Mouse (Mus musculus) gastrocnemius, adult 2 months (tissue): ENCODE measurements around the gene Brd3os. TPM values are rescaled to one million over a fixed set of nuclear protein-coding genes. Genes with fewer than 3 reads are reported as not detected.

Source experiments
- DNase-seq: peaks from one replicate; pipeline ENCODE4 v3.0.0; 2022
- H3K27ac ChIP-seq: fragments of 200-600 bp; 2 replicates; pipeline ENCODE4 v1.8.1; 2022; ENCODE audit warnings: mild to moderate bottlenecking
- H3K4me3 ChIP-seq: fragments of 200-600 bp; 2 replicates; pipeline ENCODE4 v1.8.1; 2022; ENCODE audit warnings: mild to moderate bottlenecking, moderate library complexity
- CTCF ChIP-seq: fragments of 200-600 bp; IDR thresholded peaks from 2 replicates; pipeline ENCODE4 v1.8.1; 2022; ENCODE audit warnings: antibody characterized with exemption, mild to moderate bottlenecking, moderate library complexity
- intact Hi-C: fragments of 180-260 bp; cut with DNase I; formaldehyde crosslinking; loops from one replicate; pipeline ENCODE4 v1.15.1; 2025
- total RNA-seq, 2 experiments: library from RNA; stranded (reverse); gene quantifications; 2 replicates each; pipeline ENCODE4 v1.2.3; 2021

The Brd3os gene
- total RNA-seq, 2 experiments from 2014 or later = 0.61 to 1.0 TPM

GRCm38 (mm10) chr2:27412245-27412800, 29.8 kb upstream of the Brd3os start:
- no peak for DNase-seq
- TF ChIP-seq CTCF = no peak
- intact Hi-C loops = no loop called here
- Histone ChIP-seq H3K27ac (peak overlapping the region; percentile 32; the same call in 1 of the 2 replicates), H3K4me3 (no peak overlapping the region)

GRCm38 (mm10) chr2:27413582-27413935, 28.6 kb upstream of the Brd3os start:
- H3K4me3 ChIP-seq = no peak overlapping the region
- no peak overlapping the region for H3K27ac ChIP-seq
- no peak for DNase-seq
- intact Hi-C loops = no loop called here
- no peak for TF ChIP-seq CTCF

- H3K27ac ChIP-seq = peak overlapping the region; percentile 38; the same call in 1 of the 2 replicates
- DNase-seq = peak; percentile 41
- TF ChIP-seq CTCF = no peak
- intact Hi-C loops = no loop called here
- no peak overlapping the region for H3K4me3 ChIP-seq
Measured at GRCm38 (mm10) chr2:27413936-27414657, 28.0 kb upstream of the Brd3os start.

DNA sequence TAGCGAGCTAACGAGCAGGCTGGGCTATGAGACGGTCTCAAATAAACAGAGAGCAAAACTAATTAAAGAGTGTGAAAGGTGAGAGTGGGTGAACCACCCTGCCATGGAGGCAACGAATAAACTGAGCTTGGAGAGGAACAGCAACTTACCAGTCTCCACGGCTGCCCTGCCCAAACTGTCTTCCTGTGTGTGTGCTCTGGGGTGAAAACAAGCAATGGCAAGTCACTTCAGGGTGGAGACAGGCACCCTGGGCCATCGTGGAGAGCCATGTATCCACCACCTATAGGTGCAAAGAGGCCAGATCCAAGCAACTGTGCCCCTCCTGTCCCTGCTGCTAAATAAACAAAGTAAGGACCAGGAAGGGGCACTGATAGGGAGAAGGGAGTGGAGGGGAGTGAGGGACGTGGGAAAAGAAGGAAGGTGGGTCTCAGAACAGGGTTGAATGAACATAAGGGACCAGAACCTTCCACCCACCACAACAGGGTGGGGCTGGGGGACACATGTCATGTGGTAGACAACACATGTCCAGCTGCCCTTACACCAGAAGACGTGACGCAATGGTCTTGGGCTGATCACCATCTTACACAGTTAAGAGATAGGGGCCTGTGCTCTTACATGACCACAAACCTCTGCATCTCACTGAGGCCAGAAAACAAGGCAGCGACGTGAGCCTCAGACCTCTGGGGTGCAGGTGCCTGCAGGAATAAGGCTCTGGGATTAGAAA, 26.9 kb upstream of the Brd3os start:
- TF ChIP-seq CTCF = no peak
- peak overlapping the region; percentile 83 for H3K27ac ChIP-seq

GRCm38 (mm10) chr2:27416425-27416824, 25.7 kb upstream of the Brd3os start:
- Histone ChIP-seq H3K27ac (peak overlapping the region; percentile 83), H3K4me3 (no peak overlapping the region)
- TF ChIP-seq CTCF = no peak
- peak; percentile 69 for DNase-seq
- intact Hi-C loops = no loop called here

More for the DNA sequence above, 26.9 kb upstream of the Brd3os start:
- intact Hi-C loops = no loop called here
- no peak for DNase-seq
- no peak overlapping the region for H3K4me3 ChIP-seq

DNA sequence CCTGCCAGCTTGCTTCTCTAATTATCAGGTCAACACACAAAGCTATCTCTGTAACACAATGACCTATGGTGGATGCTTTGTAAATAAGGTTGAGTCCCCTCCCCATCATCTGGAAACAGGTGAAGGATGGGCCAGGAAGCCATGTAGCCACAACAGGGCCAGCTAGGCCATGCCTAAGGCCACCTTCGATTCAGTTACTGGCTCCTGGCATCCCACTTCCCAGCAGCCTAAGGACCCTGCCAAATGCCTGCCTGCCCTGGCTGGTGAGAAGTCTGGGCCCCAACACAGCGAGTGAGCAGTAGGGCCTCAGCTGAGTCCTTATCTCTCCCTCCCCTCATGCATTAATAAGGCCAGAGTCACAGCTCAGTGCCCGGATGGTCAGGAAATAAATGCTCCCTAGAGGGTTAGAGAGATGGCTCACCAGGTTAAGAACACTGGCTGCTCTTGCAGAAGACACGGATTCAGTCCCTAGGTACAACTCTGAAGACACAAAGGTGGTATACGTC, 24.4 kb upstream of the Brd3os start:
- Histone ChIP-seq H3K27ac (peak overlapping the region; percentile 51), H3K4me3 (no peak overlapping the region)
- intact Hi-C loops = no loop called here
- TF ChIP-seq CTCF = no peak
- no peak for DNase-seq

GRCm38 (mm10) chr2:27418577-27419070, 23.5 kb upstream of the Brd3os start:
- peak overlapping the region; percentile 51 for H3K27ac ChIP-seq

DNA sequence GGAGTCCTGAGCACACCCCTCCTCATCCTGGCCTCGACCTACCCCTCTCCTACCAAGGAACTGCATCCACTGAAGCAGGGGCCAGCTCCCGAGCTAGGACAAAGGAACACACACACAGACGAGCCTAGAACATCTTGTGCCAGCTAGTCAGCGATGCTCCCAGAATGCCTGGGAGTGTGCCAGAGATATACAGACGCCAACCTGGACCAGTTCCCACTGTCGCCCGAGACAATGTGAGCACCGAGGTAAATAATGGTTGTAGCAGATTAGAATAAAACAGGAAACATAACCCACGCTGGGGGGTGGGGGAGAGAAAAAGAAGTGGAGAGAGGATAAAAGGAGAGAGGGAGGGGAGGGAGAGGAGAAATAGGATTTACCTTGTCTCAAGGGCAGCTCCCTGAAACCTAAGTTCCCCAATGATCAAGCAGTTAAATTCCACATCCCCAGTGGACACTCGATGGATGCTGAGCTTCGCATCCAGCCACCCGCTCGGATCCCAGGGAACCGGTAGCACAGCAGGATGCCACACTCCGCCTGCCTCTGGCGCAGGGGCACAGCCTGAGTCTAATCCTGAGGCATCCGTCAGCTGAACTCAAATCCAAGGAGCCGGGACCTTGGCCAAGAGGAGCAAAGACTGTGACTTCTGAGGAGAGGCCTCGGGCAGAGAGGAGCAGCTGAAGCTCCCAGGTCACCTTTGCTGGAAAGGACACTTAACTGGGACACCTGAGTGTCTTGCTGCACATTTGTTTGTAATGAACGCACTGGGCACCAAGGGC, 20.6 kb upstream of the Brd3os start:
- DNase-seq = no peak
- Histone ChIP-seq H3K4me3 (no peak overlapping the region), H3K27ac (no peak overlapping the region)
- intact Hi-C loops = no loop called here
- no peak for TF ChIP-seq CTCF

More at GRCm38 (mm10) chr2:27418577-27419070, 23.5 kb upstream of the Brd3os start:
- H3K4me3 ChIP-seq = no peak overlapping the region
- no peak for TF ChIP-seq CTCF
- intact Hi-C loops = no loop called here
- no peak for DNase-seq

GRCm38 (mm10) chr2:27423596-27423995, 18.5 kb upstream of the Brd3os start:
- TF ChIP-seq CTCF = no peak
- DNase-seq = no peak
- Histone ChIP-seq H3K27ac (no peak overlapping the region), H3K4me3 (no peak overlapping the region)
- intact Hi-C loops = no loop called here

- intact Hi-C loops = no loop called here
- Histone ChIP-seq H3K4me3 (peak overlapping the region; percentile 99), H3K27ac (peak overlapping the region; percentile 91)
- no peak for TF ChIP-seq CTCF
- no peak for DNase-seq
Measured at GRCm38 (mm10) chr2:27425161-27425611, 16.9 kb upstream of the Brd3os start.

GRCm38 (mm10) chr2:27425751-27426405, 16.2 kb upstream of the Brd3os start:
- peak overlapping the region; percentile 91 for H3K27ac ChIP-seq
- TF ChIP-seq CTCF = no peak
- DNase-seq = peak; percentile 56
- intact Hi-C loops = no loop called here
- peak overlapping the region; percentile 99 for H3K4me3 ChIP-seq
